Mouse (Mus musculus): ENCODE measurements around the gene Shank2. TPM values are rescaled to one million over a fixed set of nuclear protein-coding genes. Genes with fewer than 3 reads are reported as not detected.

The Shank2 gene
- polyA plus RNA-seq, 1 experiment from 2014 or later, result 2.1 TPM

DNA sequence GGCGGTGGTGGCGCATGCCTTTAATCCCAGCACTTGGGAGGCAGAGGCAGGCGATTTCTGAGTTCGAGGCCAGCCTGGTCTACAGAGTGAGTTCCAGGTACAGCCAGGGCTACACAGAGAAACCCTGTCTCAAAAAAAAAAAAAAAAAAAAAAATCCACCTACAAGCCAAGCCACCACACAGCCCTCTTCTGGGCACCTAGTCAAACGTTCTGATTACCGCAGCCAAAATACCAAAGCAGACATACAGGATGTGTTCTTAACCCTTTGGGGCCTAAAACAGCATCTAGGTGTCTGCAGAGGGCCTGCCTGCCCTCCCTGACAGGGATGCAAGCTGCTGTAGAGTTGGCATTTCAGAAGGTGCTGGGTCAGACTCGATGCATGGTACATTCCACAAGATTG, 460.8 kb downstream of the Shank2 start:
- Histone ChIP-seq H3K36me3 (ENCODE audit: control insufficient read depth, insufficient read depth, low read length) (peaks cover 33% of the 10 kb centered on the region), H3K4me2 (ENCODE audit: low read depth) (no peak overlapping the region), H3K9ac (ENCODE audit: low read length) (no peak overlapping the region), H3K4me1 (ENCODE audit: control insufficient read depth, insufficient read depth, low read length) (no peaks in the 10 kb centered on the region), H3K9me3 (ENCODE audit: control insufficient read depth, low read length) (no peaks in the 10 kb centered on the region), H3K4me3 (ENCODE audit: low read depth, low read length) (no peak overlapping the region), H3K27me3 (ENCODE audit: control insufficient read depth, insufficient read depth, low read length) (no peaks in the 10 kb centered on the region), H3K27ac (ENCODE audit: low read depth, low read length) (no peak overlapping the region)
- DNase-seq (ENCODE audit: low spot score) (no peak), ATAC-seq (ENCODE audit: insufficient read depth, low FRiP score, low TSS enrichment) (no peak)
- 90% methylated on average over 7 of the region's 7 CpGs for whole genome bisulfite sequencing

DNA sequence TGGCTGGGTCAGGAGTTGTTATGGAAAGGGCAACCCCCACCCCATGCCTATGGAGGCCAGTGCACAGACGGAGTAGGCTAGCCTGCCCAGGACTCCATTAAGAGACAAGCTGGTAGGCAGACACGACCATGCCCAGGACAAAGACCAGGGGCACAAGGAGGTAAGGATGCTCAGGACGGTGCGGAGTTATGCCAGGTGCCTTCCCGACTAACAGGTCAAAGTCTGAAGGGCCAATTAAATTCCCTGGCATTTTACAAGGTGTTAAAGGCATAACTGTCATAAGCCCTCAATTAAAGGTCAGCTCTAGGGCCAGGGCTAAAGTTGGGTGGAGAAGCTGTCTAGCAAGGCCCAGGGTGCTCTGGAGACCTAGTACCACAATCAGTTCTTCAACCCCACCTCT, 467.0 kb downstream of the Shank2 start:
- no peaks in the 10 kb centered on the region; the same call in none of the 2 replicates for H3K36me3 ChIP-seq (ENCODE audit: control insufficient read depth, insufficient read depth, low read length)
- peak overlapping the region; percentile 97; the same call in 1 of the 2 replicates for H3K4me3 ChIP-seq (ENCODE audit: low read depth, low read length)
- H3K27ac ChIP-seq (ENCODE audit: low read depth, low read length), result no peak overlapping the region
- no peak overlapping the region for H3K4me2 ChIP-seq (ENCODE audit: low read depth)
- H3K9me3 ChIP-seq (ENCODE audit: control insufficient read depth, low read length), result no peaks in the 10 kb centered on the region
- H3K4me1 ChIP-seq (ENCODE audit: control insufficient read depth, insufficient read depth, low read length), result peaks cover 11% of the 10 kb centered on the region
- DNase-seq (ENCODE audit: low spot score) (no peak), ATAC-seq (ENCODE audit: insufficient read depth, low FRiP score, low TSS enrichment) (no peak)
- no peaks in the 10 kb centered on the region for H3K27me3 ChIP-seq (ENCODE audit: control insufficient read depth, insufficient read depth, low read length)
- H3K9ac ChIP-seq (ENCODE audit: low read length), result peak overlapping the region; percentile 94
- WGBS, result 89% methylated on average over 5 of the region's 5 CpGs

DNA sequence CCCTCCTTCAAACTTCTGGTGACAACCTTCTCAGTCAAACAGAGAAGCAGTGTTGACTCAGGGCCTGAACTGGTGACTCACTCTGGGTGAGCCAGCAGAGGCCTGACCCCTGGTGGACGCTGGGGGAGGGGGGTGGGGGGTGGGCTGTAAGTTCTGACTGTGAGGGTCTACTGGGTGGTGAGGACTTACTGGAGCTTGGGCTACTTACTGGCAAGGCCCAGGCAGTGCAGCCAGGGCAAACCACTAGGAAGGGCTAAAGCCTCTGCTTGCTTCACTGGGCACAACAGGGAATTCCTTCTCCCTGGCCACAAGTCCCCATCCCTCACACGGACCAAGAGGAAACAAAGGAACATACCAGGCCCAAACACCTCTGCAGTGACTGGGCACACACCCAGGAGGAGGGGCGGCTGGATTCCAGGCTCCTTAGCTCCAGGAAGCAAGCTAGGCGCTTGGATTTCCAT, 467.5 kb downstream of the Shank2 start:
- H3K4me1 ChIP-seq (ENCODE audit: control insufficient read depth, insufficient read depth, low read length), result peaks cover 11% of the 10 kb centered on the region
- 40% methylated on average over 4 of the region's 4 CpGs for WGBS
- peak overlapping the region; percentile 94 for H3K9ac ChIP-seq (ENCODE audit: low read length)
- ATAC-seq (ENCODE audit: insufficient read depth, low FRiP score, low TSS enrichment) (no peak), DNase-seq (ENCODE audit: low spot score) (no peak)
- H3K9me3 ChIP-seq (ENCODE audit: control insufficient read depth, low read length), result no peaks in the 10 kb centered on the region
- peak overlapping the region; percentile 89 for H3K4me2 ChIP-seq (ENCODE audit: low read depth)
- no peaks in the 10 kb centered on the region; the same call in none of the 2 replicates for H3K36me3 ChIP-seq (ENCODE audit: control insufficient read depth, insufficient read depth, low read length)
- no peak overlapping the region for H3K27ac ChIP-seq (ENCODE audit: low read depth, low read length)
- H3K27me3 ChIP-seq (ENCODE audit: control insufficient read depth, insufficient read depth, low read length), result no peaks in the 10 kb centered on the region
- peak overlapping the region; percentile 97 for H3K4me3 ChIP-seq (ENCODE audit: low read depth, low read length)

DNA sequence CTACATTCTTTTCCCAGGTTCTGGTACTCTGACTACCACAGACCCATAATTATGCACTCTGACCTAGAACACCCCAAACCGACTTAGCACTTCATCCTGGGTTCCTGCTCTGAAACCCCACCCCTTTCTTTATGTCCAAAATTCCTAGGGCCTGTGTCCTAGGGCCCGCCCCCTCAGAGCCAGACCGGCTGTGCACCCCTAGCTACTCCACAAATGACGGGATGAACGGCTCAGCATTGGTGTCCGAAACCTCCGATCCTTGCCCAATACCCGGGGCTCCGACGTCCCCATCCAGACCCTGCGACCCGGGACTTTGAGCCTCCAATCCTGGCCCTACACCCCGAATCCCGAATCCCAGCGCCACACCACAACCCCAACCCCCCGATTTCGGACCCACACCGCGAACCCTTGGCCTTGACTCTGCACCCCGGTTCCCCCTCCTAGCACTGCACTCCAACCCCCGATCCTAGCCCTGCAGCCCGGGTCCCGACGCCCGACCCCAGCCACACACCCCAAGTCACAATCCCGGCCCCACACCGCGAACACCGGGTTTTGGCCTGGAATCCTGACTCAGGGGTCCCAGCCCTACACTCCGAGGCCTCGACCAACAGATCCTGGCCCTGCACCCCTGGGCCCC, 468.3 kb downstream of the Shank2 start:
- DNase-seq (ENCODE audit: low spot score), result peak; percentile 21
- WGBS, result 5% methylated on average over 31 of the region's 31 CpGs
- H3K4me3 ChIP-seq (ENCODE audit: low read depth, low read length), result peak overlapping the region; percentile 97

DNA sequence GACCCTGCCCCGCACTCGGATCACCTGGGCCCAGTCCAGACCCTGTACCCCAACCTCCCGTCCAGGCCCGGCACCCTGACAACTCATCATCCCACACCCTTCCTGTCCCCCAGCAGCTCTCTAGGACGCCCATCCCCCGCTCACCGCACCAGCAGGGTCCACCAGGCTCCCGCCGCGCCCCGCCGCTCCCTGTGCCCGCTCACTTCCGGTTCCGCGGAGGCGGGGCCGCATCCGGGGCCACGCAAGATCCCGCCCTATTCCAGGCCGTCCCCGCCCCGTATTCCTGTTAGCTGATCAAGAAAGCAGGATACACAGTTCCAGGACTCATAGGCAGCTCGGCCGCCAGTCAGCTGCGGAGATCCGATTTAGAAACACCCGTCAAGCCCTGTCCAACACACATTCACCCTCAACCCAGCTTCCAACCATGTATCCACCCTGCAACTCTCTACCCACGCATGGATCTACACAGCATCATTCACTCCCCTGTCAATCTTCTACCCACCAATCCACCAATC, 468.9 kb downstream of the Shank2 start, which contains the start of gene Cttn:
Gene Cttn, minus strand, starts transcription at position 465 of the 515 bp plus-strand sequence.
- peak; percentile 94 for ATAC-seq (ENCODE audit: insufficient read depth, low FRiP score, low TSS enrichment)
- H3K36me3 ChIP-seq (ENCODE audit: control insufficient read depth, insufficient read depth, low read length), result no peaks in the 10 kb centered on the region; the same call in 1 of the 2 replicates
- peak within 1 kb of the TSS; percentile 94 for H3K9ac ChIP-seq (ENCODE audit: low read length)
- no peaks in the 10 kb centered on the region for H3K27me3 ChIP-seq (ENCODE audit: control insufficient read depth, insufficient read depth, low read length)
- peak within 1 kb of the TSS; percentile 89 for H3K4me2 ChIP-seq (ENCODE audit: low read depth)
- 0% methylated on average over 22 of the region's 30 CpGs for WGBS
- H3K4me1 ChIP-seq (ENCODE audit: control insufficient read depth, insufficient read depth, low read length), result peaks cover 11% of the 10 kb centered on the region
- peak; percentile 95 for DNase-seq (ENCODE audit: low spot score)
- H3K9me3 ChIP-seq (ENCODE audit: control insufficient read depth, low read length), result no peaks in the 10 kb centered on the region
- H3K4me3 ChIP-seq (ENCODE audit: low read depth, low read length), result peak within 1 kb of the TSS; percentile 97
- peak within 1 kb of the TSS; percentile 64 for H3K27ac ChIP-seq (ENCODE audit: low read depth, low read length)

More for the DNA sequence above, 468.3 kb downstream of the Shank2 start:
- H3K27ac ChIP-seq (ENCODE audit: low read depth, low read length), result peak overlapping the region; percentile 64
- H3K36me3 ChIP-seq (ENCODE audit: control insufficient read depth, insufficient read depth, low read length), result no peaks in the 10 kb centered on the region; the same call in none of the 2 replicates
- peak overlapping the region; percentile 89 for H3K4me2 ChIP-seq (ENCODE audit: low read depth)
- no peaks in the 10 kb centered on the region for H3K9me3 ChIP-seq (ENCODE audit: control insufficient read depth, low read length)
- H3K4me1 ChIP-seq (ENCODE audit: control insufficient read depth, insufficient read depth, low read length), result peaks cover 11% of the 10 kb centered on the region
- H3K9ac ChIP-seq (ENCODE audit: low read length), result peak overlapping the region; percentile 94
- no peaks in the 10 kb centered on the region for H3K27me3 ChIP-seq (ENCODE audit: control insufficient read depth, insufficient read depth, low read length)
- ATAC-seq (ENCODE audit: insufficient read depth, low FRiP score, low TSS enrichment), result peak; percentile 25

DNA sequence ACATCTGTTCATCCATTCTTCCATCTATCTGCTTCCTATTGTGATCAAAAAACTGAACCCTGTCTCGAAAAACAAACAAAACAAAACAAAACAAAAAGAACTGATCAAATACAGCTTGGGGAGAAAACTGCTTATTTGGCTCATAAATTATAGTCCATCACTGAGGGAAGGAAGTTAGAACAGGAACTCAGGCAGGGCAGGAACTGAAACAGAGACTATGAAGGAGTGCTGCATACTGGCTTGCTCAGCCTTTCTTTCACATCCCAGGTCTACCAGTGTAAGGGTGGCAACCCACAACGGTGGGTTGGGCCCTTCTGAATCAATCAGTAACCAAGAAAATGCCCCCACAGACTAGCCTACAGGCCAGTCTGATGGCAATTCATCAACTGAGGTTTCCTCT, 469.4 kb downstream of the Shank2 start:
- Histone ChIP-seq H3K9me3 (ENCODE audit: control insufficient read depth, low read length) (no peaks in the 10 kb centered on the region), H3K9ac (ENCODE audit: low read length) (peak overlapping the region; percentile 94), H3K4me3 (ENCODE audit: low read depth, low read length) (peak overlapping the region; percentile 97), H3K4me2 (ENCODE audit: low read depth) (peak overlapping the region; percentile 89), H3K27ac (ENCODE audit: low read depth, low read length) (0 out of 2 replicates have a peak overlapping the region, but pooled peaks have one; percentile 24), H3K27me3 (ENCODE audit: control insufficient read depth, insufficient read depth, low read length) (no peaks in the 10 kb centered on the region), H3K4me1 (ENCODE audit: control insufficient read depth, insufficient read depth, low read length) (peaks cover 11% of the 10 kb centered on the region), H3K36me3 (ENCODE audit: control insufficient read depth, insufficient read depth, low read length) (peaks cover under 1% of the 10 kb centered on the region; the same call in 1 of the 2 replicates)
- WGBS, result 82% methylated on average over 2 of the region's 2 CpGs
- DNase-seq (ENCODE audit: low spot score) (no peak), ATAC-seq (ENCODE audit: insufficient read depth, low FRiP score, low TSS enrichment) (no peak)

DNA sequence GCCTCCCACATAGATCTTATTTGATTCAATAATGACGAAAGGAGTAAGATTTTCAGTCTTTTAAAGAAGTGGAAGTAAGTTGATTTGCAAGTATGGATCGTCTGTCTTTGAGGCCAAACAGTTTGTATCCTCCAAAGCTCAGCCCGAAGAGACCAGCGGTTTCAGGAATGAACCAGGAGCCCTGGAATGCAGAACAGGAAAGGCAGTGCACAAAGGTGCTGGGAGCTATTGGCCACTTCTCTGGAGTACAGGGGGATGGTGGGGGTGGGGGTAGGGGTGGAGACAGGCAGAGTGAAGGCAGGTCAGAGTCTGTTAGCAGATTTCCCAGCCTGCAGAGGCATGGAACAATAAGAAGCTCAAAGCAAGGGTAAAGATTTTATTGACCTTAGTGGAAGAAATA, 471.8 kb downstream of the Shank2 start:
- no peak overlapping the region for H3K27ac ChIP-seq (ENCODE audit: low read depth, low read length)
- ATAC-seq (ENCODE audit: insufficient read depth, low FRiP score, low TSS enrichment) (no peak), DNase-seq (ENCODE audit: low spot score) (no peak)
- peaks cover 11% of the 10 kb centered on the region for H3K4me1 ChIP-seq (ENCODE audit: control insufficient read depth, insufficient read depth, low read length)
- no peak overlapping the region for H3K9ac ChIP-seq (ENCODE audit: low read length)
- H3K4me3 ChIP-seq (ENCODE audit: low read depth, low read length), result no peak overlapping the region
- peaks cover 2% of the 10 kb centered on the region; the same call in 1 of the 2 replicates for H3K36me3 ChIP-seq (ENCODE audit: control insufficient read depth, insufficient read depth, low read length)
- no peak overlapping the region for H3K4me2 ChIP-seq (ENCODE audit: low read depth)
- WGBS, result 73% methylated on average over 4 of the region's 4 CpGs
- no peaks in the 10 kb centered on the region for H3K27me3 ChIP-seq (ENCODE audit: control insufficient read depth, insufficient read depth, low read length)
- no peaks in the 10 kb centered on the region for H3K9me3 ChIP-seq (ENCODE audit: control insufficient read depth, low read length)

Data from neural tube, embryonic 11.5 days (tissue).